Mouse (Mus musculus) urinary bladder, postnatal 14 days (tissue): ENCODE measurements around the gene Rnase13.
A peak's percentile ranks its signal among the peaks of the same experiment; 100 is the strongest.

Experiments
- DNase-seq: peaks from one replicate; pipeline ENCODE4 v3.0.0; 2021; ENCODE audit warnings: low spot score

The Rnase13 gene

DNA sequence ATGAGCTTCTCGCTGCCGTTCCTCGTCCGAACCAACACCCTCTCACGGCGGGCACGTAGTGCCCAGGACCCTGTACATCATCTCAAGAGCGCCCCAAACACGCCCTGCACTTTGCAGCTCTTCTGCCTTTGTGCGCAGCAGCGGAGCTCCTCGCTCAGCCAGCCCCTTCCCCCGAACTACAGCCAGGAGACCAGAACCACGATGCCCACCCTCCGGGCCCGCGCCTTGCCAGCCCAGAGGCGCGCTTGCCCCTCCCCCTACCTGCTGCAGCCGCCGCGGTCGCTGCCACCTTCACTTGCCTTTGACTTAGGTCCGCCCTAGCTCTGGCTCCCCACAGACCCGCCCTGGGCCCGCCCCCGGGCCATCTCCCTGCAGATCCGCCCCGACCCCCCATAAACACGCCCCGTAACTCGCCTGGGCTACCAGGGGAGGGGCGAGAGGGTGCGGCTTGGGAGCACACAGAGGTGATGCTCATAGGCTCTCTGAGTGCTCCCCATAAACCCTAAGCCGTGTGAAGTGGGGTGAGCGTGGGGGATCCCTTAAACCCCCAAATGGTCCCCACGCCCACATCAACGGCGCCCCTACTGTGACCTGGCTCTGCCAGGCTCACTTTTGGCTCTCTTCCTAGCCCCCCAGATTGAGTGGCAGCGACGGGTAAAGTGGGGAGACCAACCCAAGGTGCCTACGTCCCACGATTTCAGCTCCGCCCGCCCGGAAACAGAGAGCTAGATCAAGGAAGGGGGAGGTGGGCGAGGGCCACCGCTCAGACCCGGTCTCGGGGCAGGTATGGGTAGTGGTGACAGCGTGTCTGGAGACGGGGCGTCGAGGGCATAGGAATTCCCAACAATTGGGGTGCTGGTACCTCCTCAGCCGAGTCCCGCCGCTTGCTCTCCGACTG is 9.3 kb downstream of the Rnase13 start:
- peak; percentile 93 for DNase-seq

DNA sequence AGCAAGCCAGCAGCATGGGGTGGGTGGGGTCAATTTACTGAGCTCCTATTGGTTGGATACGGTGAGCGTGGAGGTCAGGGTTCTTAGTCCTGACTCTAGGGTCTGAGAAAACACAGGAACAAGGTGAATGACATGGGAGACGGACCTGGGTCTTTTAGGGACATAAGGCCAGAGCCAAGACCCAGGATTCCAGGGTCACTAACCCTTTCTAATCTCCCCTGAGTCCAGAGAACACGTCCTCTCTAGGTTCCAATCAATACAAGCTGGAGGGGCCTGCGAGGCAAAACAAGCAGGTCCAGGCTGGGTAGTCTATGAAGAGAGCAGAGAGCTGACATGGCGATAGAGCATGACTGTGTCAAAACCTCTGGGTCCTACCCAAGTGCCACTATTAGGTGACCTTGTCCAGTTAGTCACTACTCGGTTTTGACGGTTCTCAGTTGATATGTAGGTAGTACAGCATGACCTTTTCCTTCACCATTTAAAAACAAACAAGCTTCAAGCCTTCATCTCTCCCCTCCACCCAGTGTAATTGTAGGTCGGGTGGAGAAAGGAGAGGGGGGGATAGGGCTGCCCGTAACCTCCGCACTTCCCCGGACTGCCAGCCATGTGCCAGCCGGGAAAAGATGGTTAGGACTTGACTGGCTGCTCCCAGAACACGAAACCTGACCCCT is 10.0 kb downstream of the Rnase13 start:
- DNase-seq = no peak

DNA sequence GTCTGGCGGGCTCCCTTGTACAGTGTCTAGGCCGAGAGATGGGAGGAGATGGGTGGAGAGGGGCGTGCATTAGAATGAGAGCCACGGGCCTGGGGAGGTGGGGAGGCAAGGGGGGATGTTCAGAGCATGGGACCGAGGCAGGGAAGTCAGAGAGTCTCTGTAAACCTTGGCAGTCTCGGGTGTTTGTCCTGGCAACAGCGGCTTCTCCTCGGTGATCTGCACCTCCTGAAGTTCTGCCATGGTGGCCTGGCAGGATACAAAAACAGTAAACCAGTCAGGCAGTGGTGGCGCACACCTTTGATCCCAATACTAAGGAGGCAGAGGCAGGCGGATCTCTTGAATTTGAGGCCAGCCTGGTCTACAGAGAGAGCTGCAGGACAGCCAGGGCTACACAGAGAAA is 11.3 kb downstream of the Rnase13 start:
- no peak for DNase-seq

DNA sequence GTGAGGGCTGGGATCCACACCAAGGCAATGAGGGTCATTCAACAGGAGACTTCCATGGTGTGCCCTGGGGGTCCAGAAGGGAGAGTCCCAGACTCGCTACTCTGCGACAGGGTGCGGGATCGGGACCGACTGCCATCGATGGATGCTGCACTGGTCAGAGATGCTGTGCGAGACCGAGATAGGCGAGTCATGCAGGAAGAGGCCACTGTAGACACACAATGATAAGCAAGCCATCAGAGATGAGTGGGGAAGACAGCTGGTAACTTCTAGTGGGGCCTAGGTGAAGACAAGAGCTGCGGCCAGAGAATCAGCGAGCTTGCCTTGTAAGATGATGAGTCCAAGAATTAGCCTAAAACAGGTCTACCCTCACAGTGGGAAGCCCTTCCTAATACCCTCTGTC is 16.5 kb downstream of the Rnase13 start:
- no peak for DNase-seq

DNA sequence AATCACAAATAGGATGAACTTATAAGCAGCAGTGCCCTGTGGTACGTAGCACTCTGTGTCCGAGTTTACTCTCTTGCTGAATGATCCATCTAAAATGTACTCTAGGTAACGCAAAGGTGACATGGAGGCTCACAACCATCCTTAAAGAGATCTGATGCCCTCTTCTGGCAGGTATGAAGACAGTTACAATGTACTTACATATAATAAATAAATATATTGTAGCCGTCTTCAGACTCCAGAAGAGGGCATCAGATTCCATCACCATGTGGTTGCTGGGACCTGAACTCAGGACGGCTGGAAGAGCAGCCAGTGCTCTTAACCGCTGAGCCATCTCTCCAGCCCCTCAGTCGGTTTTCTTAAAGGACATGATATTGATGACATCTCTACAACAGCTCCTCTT is 17.9 kb downstream of the Rnase13 start:
- no peak for DNase-seq

DNA sequence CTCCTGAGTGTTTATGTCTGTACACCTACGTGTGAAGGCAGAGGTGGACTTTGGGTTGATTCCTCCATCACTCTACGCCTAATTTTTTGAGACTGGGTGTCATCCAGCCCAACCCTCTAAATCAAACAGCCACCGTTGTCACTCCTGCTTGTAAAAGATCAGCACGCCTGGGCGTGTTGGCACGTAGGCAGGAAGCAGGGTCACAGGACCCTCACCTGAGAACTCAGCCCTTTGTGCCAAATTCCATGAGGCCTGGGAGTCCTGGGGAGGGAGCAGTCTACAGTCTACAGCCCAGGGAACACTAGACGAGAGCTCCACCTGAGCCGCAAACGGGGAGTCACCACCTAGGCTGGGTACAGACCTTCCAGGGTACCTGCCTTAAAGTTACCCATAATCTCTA is 18.8 kb downstream of the Rnase13 start:
- peak; percentile 50 for DNase-seq

DNA sequence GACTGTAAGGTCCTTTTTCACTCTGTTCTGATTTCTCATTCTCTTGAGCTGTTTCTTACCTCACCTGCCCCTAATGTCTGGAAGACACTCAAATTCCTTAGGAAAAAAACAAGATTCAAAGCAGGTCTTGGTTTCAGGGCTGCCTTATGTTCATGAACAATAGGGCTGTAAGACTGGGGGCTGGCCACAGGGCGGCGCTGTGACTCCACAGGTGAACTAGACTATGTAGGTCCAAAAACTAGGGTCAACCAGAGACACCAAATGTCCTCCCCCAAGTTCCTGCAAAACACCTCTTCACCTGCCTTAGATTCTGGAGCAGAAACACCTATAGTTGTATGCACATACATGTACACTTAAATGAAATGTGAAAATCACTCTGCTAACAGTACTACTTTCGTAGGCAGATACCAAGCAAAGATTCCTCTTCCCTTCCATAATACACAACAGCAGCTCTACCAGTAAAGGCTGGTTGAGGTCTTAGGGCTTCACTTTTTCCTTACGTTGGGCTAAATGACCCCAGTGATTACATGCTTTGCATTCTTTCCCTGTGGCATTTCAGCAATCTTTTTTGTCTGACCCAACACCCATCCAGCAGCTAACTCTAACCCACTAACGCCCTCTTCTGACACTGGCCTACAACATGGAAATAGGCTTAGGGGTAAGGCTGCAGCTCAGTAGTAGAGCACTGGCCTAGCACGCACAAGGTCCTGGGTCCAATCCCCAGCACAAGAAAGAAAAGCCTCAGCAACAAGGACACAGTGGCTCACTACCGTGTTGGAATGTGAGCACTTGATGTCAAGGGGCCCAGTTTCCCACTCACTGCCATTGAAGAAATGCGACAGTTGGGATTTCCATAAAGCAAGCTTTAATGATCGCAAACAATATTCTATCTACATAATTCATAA is 19.5 kb downstream of the Rnase13 start:
- DNase-seq = peak; percentile 85

DNA sequence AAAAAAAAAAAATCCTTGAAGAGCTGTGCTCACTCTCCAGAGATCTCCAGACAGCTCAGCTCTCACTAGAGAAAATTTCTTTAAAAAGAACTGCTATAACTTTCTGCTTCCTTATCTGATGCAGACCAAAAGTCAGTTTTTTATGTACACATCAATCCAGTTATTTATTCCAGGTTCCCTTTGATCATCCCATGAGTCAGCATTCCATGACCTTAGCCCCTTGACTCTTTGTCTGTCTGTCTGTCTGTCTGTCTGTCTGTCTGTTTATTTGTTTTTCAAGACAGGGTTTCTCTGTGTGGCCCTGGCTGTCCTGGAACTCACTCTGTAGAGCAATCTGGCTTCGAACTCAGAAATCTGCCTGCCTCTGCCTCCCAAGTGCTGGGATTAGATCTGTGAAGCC is 23.2 kb downstream of the Rnase13 start:
- no peak for DNase-seq

DNA sequence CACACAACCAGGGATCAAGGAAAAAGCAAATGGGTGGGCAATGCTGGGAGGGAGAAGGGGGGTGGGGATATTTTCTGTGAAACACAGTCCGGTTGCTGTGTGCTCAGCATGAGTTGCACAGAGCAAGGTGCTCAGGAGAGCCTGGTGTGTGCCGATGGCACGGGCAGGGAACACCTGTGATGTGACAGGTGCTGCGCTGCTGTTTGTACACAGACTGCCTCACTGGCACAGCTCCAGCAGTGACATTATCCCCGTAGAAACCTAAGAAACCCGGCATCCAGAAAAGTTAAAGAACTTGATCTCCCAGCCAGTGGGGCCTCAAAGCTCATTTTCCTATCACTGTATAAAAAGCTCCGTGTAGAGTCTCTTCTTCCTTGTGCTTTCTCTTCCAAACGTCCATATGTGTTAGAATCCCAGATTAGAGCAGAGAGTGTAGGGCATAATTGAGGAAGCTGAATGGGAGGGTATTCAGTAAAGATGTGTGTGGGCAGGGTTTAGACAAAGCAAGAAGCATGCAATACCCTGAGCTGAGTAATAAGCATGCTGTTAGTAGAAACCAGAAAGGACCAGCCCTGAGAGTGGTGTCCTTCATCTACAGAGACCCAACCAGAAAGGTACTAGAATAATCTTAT is 25.9 kb downstream of the Rnase13 start:
- DNase-seq = no peak

DNA sequence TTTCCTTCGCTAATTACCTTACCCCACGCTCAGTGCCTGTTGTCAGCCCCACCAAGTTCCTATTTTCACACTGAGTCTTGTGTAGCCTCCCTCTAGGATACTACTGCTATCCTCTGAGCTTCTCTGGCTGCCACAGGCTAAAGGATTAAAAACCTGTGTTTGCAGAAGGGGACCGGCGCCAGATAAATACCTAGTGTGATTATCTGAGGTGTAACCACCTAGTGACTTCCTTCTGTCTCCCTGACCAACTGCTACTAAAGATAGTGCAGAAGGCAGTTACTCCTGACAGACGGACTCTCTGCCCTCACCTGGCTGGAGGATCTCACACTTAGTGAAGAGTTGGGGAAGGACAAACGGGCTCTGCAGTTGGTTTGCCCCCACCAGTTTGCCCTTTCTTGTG is 26.6 kb downstream of the Rnase13 start:
- DNase-seq = no peak

DNA sequence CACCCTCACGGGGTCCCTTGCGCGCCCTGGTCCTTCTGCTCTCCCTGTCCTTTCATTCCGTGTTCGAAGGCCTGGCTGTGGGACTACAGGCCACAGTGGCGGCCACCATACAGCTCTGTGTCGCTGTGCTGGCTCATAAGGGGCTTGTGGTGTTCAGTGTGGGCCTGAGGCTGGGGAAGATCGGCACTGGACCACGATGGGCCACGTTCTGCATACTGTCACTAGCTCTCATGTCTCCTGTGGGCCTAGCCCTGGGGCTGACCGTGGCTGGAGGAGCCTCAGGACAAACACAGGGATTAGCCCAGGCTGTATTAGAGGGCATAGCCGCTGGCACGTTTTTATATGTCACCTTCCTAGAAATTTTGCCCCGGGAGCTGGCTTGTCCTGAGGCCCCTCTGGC is 27.5 kb downstream of the Rnase13 start:
- no peak for DNase-seq

DNA sequence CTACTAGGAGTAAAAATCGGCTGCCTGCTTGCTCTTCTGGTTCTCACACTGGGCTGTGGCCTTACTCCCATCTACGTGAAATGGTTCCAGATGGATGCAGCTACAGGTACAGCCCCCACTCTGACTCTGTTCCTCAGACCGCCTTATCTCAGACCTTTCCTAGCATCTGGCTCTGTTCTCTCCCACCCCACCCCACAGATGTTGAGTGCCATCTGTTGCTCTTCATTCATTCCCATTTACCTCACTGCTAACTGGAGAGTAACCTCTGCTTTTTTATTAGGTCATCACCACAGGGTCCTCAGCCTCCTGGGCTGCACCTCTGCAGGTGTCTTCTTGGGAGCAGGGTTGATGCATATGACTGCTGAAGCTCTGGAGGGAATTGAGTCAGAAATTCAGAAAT is 28.8 kb downstream of the Rnase13 start:
- no peak for DNase-seq

DNA sequence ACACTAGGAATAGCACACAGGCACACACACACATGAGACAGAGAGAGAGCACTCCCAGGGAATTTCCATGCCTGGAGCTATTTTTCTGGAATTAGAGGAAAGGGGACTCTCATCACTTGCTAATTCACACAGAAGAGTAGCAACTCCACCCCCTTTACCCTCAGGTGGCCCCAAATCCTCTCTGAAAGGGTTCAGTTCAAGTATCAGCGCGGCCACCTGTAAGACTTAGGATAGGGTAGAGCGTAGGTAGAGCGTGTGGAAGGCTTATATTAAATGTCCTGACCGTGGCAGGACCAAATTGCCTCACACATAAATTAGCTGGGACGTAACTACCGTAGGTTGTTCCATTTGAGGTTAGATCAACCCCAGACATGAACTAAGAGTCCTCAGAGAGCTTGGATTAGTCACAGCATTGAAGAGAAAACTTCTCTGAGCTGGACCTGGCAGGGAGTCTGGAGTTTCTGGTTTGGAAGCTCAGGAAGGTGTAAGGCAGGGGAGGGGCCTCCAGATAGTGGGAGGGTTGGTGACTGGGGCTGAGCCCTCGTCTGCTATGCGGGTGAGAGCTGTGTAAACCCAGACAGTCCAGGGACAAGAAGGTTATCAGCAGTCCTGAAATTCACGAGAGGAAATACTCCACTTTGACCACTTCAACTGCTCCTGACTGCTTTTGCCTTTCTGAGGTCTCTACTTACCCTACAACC is 29.3 kb downstream of the Rnase13 start:
- DNase-seq = peak; percentile 42

DNA sequence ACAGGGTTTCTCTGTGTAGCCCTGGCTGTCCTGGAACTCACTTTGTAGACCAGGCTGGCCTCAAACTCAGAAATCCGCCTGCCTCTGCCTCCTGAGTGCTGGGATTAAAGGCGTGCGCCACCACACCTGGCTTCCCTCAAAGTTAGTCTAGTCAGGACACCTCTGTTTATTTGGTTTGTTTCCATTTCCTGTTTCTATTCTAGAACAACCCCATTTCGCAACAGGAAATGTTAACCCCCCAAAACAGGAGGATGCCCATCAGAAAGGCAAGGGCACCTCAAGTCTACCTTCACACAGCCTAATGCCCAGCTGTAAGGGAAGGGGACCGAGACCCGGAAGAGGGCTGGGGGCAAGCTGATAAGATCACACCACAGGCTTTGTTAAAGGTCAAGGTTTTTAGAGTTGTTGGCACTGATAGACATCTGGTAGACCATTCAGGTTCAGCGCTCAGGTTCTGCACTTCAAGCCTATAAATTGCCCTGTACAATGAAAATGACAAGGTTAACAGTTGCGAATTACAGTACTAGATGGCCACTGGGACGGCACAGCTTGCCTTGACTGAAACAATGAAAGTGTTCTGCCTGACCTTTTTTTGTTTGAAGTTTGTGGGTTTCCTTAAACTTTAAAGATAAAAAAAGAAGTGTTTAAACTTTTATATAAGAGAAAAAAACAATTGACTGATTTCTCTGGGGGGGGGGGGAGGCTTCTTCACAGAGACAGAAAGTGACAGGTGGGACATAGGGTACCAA is 30.2 kb downstream of the Rnase13 start, which contains the start of gene Slc39a2:
TSS of gene Slc39a2 (plus strand) at position 699 of the 749 bp plus-strand sequence.
- DNase-seq = no peak

DNA sequence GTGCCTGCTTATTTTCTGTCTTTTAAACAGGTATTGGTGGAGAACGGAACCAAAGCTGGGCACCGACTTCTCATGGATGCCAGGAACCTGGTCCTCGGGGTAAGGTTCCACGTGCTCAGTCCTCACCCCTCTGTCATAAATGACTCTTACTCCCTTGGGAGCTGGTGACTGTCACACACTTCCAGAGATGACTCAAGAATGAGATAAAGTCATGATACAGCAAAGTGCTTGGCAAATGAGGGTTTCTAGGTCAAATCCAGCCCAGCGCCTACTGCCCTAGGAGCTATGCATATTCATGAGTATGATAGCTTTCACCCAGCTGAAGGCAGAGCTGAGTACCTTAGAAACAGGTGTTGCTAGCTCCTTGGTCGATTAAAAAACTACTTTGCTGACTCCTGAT is 32.7 kb downstream of the Rnase13 start:
- DNase-seq = no peak

DNA sequence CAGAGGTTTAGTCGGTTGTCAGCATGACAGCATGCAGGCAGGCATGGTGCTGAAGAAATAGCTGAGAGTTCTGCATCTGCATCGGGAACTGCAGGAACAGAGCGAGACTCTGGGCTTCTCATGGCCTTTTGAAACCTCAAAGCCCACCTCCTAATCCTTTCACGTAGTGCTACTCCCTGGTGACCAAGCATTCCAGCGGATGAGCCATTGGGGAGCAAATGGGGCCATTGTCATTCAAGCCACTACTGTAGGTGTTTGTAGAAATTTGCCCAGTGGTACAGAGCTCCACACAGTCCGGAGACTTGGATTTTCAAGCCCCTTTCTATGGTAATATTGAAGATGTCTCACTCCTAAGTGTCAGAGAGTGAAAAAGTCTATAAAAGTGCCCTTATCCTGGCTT is 36.5 kb downstream of the Rnase13 start:
- DNase-seq = no peak

DNA sequence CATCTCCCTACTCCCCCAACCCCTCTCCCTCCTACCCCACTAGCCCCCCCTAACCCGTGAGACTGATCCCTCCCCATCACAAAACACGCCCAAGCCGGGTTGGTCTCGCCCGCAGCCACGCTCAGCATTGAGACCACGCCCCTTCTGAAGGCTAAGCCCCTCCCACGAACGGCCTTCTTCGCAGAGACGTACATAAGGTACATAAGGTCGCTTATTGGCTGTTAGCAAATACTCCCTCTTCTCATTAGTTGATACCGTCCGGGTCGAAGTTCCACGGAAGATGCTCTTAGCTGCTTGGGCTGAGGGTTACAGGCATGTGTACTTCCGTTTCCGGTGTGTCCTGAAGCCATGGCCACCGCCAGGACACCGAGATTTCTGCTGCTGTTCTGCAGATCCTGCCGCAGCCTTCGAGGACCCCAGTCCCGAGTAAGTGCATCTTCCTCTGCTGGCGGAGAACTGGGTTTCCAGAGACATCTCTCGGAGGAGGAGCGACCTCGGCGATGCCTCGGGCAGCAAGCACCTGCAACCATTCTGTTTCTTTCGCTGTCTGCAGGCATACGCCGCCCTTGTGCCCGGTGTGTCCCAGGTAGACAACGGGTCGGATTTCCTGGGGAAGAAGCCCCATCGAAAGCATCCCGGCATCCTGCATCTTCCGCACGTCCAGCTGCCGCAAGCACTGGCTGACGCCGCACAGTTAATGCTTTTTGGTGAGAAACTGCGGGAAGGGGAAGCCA is 37.8 kb downstream of the Rnase13 start, which contains the start of gene Mettl17:
TSS of gene Mettl17 (plus strand) at position 245 of the 734 bp plus-strand sequence.
- peak; percentile 97 for DNase-seq

DNA sequence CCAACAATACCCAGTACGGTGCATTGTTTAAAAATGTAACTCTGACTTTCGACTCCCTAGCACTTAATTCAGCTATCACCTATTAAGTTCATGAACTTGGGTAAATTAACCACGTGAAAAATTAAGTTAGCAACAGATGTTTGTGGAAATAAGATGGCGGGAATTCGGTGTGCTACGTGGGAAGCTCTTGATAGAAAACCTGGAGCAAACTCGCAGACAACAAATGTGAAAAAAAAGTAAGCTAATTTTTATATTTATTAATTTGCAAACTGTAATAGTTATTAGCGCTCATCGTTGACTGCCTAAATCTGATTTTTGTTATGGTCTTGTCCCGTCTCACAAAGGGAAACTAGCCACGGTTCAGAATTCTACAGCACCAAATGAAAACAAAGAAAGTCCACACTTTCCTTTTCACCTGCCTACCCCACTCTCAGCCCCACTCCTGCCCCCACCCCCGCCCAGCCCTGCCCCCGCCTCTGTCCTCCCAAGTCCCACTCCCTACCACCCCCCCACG is 38.5 kb downstream of the Rnase13 start:
- no peak for DNase-seq

DNA sequence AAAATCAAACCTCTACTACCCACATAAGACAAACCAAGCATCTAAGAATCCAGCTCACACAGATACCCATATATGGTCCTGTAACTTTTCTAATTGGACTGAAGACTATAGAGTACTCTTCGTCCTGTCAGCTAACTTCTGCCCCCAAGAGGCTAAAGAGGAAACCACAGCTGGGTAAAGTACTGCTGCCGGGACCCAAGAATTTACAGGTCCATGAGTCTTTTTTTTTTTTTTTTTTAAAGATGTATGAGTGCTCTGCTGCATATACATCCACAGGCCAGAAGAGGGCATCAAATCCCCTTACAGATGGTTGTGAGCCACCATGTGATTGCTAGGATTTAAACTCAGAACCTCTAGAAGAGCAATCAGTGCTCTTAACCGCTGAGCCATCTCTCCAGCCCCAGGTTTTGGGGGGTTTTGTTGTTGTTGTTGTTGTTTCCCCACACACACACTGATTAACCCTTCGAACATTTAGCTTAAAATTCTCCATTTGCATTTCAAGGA is 39.0 kb downstream of the Rnase13 start:
- peak; percentile 89 for DNase-seq
